Comparison of ENCODE assay signal across 8 mouse cellular contexts in the genomic region with DNA sequence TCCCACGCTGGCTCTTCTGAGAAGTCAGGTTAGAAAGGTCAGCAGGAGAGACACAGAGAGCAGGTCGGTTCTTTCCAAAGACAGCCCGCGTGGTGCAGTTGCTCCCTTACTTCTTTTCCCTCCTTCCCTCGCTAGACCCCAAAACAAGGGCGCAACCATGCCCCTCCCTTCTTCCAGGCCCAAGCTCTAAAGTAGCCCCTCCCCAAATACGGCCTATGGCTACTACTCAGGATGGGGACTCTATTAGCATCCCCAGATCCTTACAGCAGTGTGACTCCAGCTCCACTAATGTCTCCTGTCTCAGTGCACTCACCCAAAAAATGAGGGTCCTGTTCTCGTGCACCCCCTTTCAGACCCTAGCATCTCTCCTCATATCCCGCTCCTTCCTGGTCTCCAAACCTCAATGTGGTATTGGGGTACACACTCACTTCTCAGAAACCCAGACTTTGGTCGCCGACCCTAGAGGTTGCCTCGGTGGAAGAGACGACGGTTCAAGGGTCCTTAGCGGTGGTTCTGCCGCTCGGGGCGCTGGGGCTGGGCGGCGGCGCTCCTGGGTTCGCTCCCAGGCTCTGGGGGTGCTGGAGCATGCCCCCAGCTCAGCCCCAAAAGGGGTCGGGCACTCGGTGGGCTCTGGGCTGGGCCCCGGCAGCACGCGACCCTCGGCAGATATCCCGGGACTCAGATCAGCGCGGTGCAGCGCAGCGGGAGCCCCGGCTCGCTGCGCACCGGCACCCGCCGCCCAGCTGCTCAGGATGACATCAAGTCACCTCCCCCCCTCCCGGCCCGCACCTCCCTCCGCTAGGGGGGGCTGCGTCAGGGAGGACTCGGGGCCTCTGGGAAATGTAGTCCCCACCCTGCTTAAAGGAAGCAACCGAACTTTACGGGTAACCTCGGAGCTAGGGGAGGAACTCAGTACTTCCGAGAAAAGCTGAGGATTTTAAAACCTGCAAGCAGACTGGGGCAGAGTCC. TPM values are rescaled to one million over a fixed set of nuclear protein-coding genes. Genes with fewer than 3 reads are reported as not detected.
DNase-seq lines count a peak whose midpoint lies in the region; ATAC-seq lines count a peak whose summit lies in the region.

A gene (minus strand): TSS at position 789 of the 969 bp plus-strand sequence.

- ATAC-seq in heart, embryonic 14.5 days (ENCODE audit: insufficient number of reproducible peaks, insufficient read depth, low FRiP score, low read depth), result peak; percentile 91
- peak; percentile 87 for ATAC-seq in liver, embryonic 13.5 days (ENCODE audit: low read depth)
- peak; percentile 93 for ATAC-seq in stomach, embryonic 16.5 days (ENCODE audit: insufficient read depth, low FRiP score)

- no peaks in the 10 kb centered on the region for H3K9me3 ChIP-seq in heart, embryonic 14.5 days (ENCODE audit: control insufficient read depth, low read length)
- no peaks in the 10 kb centered on the region for H3K9me3 ChIP-seq in liver, embryonic 13.5 days (replicated peaks)
- no peaks in the 10 kb centered on the region for H3K9me3 ChIP-seq in stomach, embryonic 16.5 days (replicated peaks; ENCODE audit: control insufficient read depth, low read length)

- H3K36me3 ChIP-seq in heart, embryonic 14.5 days (ENCODE audit: control insufficient read depth, insufficient read depth, low read length), result peaks cover 32% of the 10 kb centered on the region
- 0 out of 2 replicates have a peak, but pooled peaks cover 5% of the 10 kb centered on the region for H3K36me3 ChIP-seq in liver, embryonic 13.5 days
- no peaks in the 10 kb centered on the region for H3K36me3 ChIP-seq in stomach, embryonic 16.5 days (ENCODE audit: control insufficient read depth, insufficient read depth, low read length)

- 3% methylated on average over 48 of the region's 48 CpGs for WGBS in heart, embryonic 14.5 days
- 7% methylated on average over 48 of the region's 48 CpGs for WGBS in liver, embryonic 13.5 days (ENCODE audit: insufficient replicate concordance)
- WGBS in stomach, embryonic 16.5 days, result 3% methylated on average over 48 of the region's 48 CpGs

- peak within 1 kb of the TSS; percentile 82 for H3K4me2 ChIP-seq in heart, embryonic 14.5 days (ENCODE audit: low read length)
- peak within 1 kb of the TSS; percentile 88 for H3K4me2 ChIP-seq in liver, embryonic 13.5 days
- peak within 1 kb of the TSS; percentile 92 for H3K4me2 ChIP-seq in stomach, embryonic 16.5 days (ENCODE audit: low read depth, low read length)

- peak within 1 kb of the TSS; percentile 94 for H3K4me3 ChIP-seq in brown adipose tissue, adult 24 weeks (ENCODE audit: insufficient read depth, low read depth, low read length)
- peak within 1 kb of the TSS; percentile 80 to 83 for H3K4me3 ChIP-seq in heart, embryonic 14.5 days (ENCODE audit: control insufficient read depth in 1 of 2, insufficient read depth in 1 of 2, low read depth in 1 of 2, low read length in 2 of 2)
- peak within 1 kb of the TSS; percentile 67 for H3K4me3 ChIP-seq in liver, embryonic 13.5 days (replicated peaks)
- H3K4me3 ChIP-seq in stomach, embryonic 16.5 days (replicated peaks; ENCODE audit: low read length), result peak within 1 kb of the TSS; percentile 60

- H3K4me1 ChIP-seq in brown adipose tissue, adult 24 weeks (ENCODE audit: control insufficient read depth, insufficient read depth, insufficient read length, low read length), result no peaks in the 10 kb centered on the region; the same call in 1 of the 2 replicates
- H3K4me1 ChIP-seq in heart, embryonic 14.5 days (ENCODE audit: control insufficient read depth in 2 of 2, insufficient read depth in 2 of 2, low read length in 2 of 2), result peaks cover 13 to 20% of the 10 kb centered on the region in 2 experiments
- H3K4me1 ChIP-seq in liver, embryonic 13.5 days (replicated peaks), result peaks cover 58% of the 10 kb centered on the region
- H3K4me1 ChIP-seq in stomach, embryonic 16.5 days (ENCODE audit: control insufficient read depth, insufficient read depth, low read length), result peaks cover 19% of the 10 kb centered on the region

- peak; percentile 95 for DNase-seq in CD4-positive, CD25-positive, alpha-beta regulatory T cell, adult 2 months (ENCODE audit: low read depth, low spot score)
- peak; percentile 65 for DNase-seq in fibroblast of lung, adult 2 months (ENCODE audit: low read depth)
- peak; percentile 96 for DNase-seq in kidney, postnatal 14 days
- DNase-seq in liver, embryonic 13.5 days, result peak; percentile 93
- DNase-seq in neural tube, embryonic 10.5 days (ENCODE audit: extremely low spot score, low spot score), result peak; percentile 92

- H3K27me3 ChIP-seq in heart, embryonic 14.5 days (ENCODE audit: control insufficient read depth, insufficient read depth, low read length), result no peaks in the 10 kb centered on the region
- H3K27me3 ChIP-seq in liver, embryonic 13.5 days, result no peaks in the 10 kb centered on the region
- H3K27me3 ChIP-seq in stomach, embryonic 16.5 days (ENCODE audit: control insufficient read depth, insufficient read depth, low read length), result no peaks in the 10 kb centered on the region

- peak within 1 kb of the TSS; percentile 88 for H3K9ac ChIP-seq in heart, embryonic 14.5 days (ENCODE audit: low read length)
- peak within 1 kb of the TSS; percentile 80 for H3K9ac ChIP-seq in liver, embryonic 13.5 days
- H3K9ac ChIP-seq in stomach, embryonic 16.5 days (ENCODE audit: low read length), result peak within 1 kb of the TSS; percentile 76

- H3K27ac ChIP-seq in brown adipose tissue, adult 24 weeks (replicated peaks; ENCODE audit: low read depth, low read length), result peak within 1 kb of the TSS; percentile 98
- peak within 1 kb of the TSS; percentile 96 to 98 for H3K27ac ChIP-seq in heart, embryonic 14.5 days (replicated peaks in 1 of 2; ENCODE audit: control insufficient read depth in 1 of 2, insufficient read depth in 1 of 2, low read depth in 2 of 2, low read length in 2 of 2)
- H3K27ac ChIP-seq in liver, embryonic 13.5 days, result peak within 1 kb of the TSS; percentile 98
- H3K27ac ChIP-seq in stomach, embryonic 16.5 days (ENCODE audit: low read length), result peak within 1 kb of the TSS; percentile 100

RNA-seq across cellular contexts. Expression of the gene that starts here (rescaled TPM):
- 33.0 and 41.3 TPM in 2 replicates for polyA plus RNA-seq in brown adipose tissue, adult 24 weeks (2012; ENCODE audit: insufficient read depth, insufficient read length, missing spikeins)
- 20.7 and 26.0 TPM in 2 replicates for polyA plus RNA-seq in heart, embryonic 14.5 days (2014; fragmentation: Nextera tagmentation; extraction: Ambion mirVana)
- polyA plus RNA-seq in liver, embryonic 13.5 days (2015; fragmentation: Nextera tagmentation; extraction: Ambion mirVana), result 3.5 and 4.9 TPM in 2 replicates
- polyA plus RNA-seq in stomach, embryonic 16.5 days (2015; fragmentation: Nextera tagmentation; extraction: Ambion mirVana), result 20.6 and 22.1 TPM in 2 replicates

Comparison
In these comparisons a context has a peak if more than half of its experiments do, and no peak if none do; other contexts are left out.
1. Peak in every context shown above with its lines: DNase-seq, ATAC-seq, H3K4me3 ChIP-seq and H3K27ac ChIP-seq.